Mouse (Mus musculus) gastrocnemius, postnatal 14 days (tissue): ENCODE measurements around the gene 6030445D17Rik. TPM values are rescaled to one million over a fixed set of nuclear protein-coding genes. Genes with fewer than 3 reads are reported as not detected.

Experiments used
- DNase-seq: peaks from one replicate; pipeline ENCODE4 v3.0.0; 2021; ENCODE audit warnings: mixed read lengths
- intact Hi-C: fragments of 180-260 bp; cut with DNase I; formaldehyde crosslinking; loops from one replicate; pipeline ENCODE4 v1.15.1; 2025; ENCODE audit warnings: low total_unique reads
- long read RNA-seq, 2 experiments: library from polyadenylated mRNA; stranded (forward); transcript quantifications; one replicate each; pipeline ENCODE4 v2.0.0; 2021
- total RNA-seq, 2 experiments: library from RNA; stranded (reverse); gene quantifications; 2 replicates each; pipeline ENCODE4 v1.2.3; 2021

The 6030445D17Rik gene
- total RNA-seq: under 1 TPM in 1 of 2 experiments, not detected in 1; 0.16 TPM
- long read RNA-seq, experiment 1: 0 reads
- long read RNA-seq, experiment 2: 0 reads

GRCm38 (mm10) chr4:136462086-136462838, at the start of gene 6030445D17Rik:
Gene 6030445D17Rik (plus strand): TSS chr4:136462250.
- intact Hi-C loops: no loop called here
- DNase-seq: peak; percentile 86

GRCm38 (mm10) chr4:136415477-136415876, 46.6 kb upstream of the 6030445D17Rik start:
- DNase-seq: no peak
- intact Hi-C loops: no loop called here

GRCm38 (mm10) chr4:136418962-136419361, 43.1 kb upstream of the 6030445D17Rik start:
- DNase-seq: no peak

GRCm38 (mm10) chr4:136419386-136419785, 42.7 kb upstream of the 6030445D17Rik start:
- no peak for DNase-seq
- intact Hi-C loops: no loop called here

More at GRCm38 (mm10) chr4:136418962-136419361, 43.1 kb upstream of the 6030445D17Rik start:
- intact Hi-C loops: no loop called here

- no peak for DNase-seq
- intact Hi-C loops: no loop called here
Observed at GRCm38 (mm10) chr4:136423224-136423623, 38.8 kb upstream of the 6030445D17Rik start, which contains the start of gene Htr1d. Gene Htr1d (plus strand): TSS chr4:136423524.

- DNase-seq: no peak
Observed at GRCm38 (mm10) chr4:136424120-136424999, 37.7 kb upstream of the 6030445D17Rik start.

GRCm38 (mm10) chr4:136425000-136425288, 37.1 kb upstream of the 6030445D17Rik start:
- intact Hi-C loops: no loop called here
- no peak for DNase-seq

More at GRCm38 (mm10) chr4:136424120-136424999, 37.7 kb upstream of the 6030445D17Rik start:
- intact Hi-C loops: no loop called here

- peak; percentile 13 for DNase-seq
- intact Hi-C loops: no loop called here
Observed at GRCm38 (mm10) chr4:136430609-136431375, 31.3 kb upstream of the 6030445D17Rik start.

GRCm38 (mm10) chr4:136431376-136431693, 30.7 kb upstream of the 6030445D17Rik start:
- intact Hi-C loops: no loop called here
- peak; percentile 61 for DNase-seq

- DNase-seq: no peak
- intact Hi-C loops: no loop called here
Observed at GRCm38 (mm10) chr4:136434029-136434428, 28.0 kb upstream of the 6030445D17Rik start.

GRCm38 (mm10) chr4:136439106-136439505, 22.9 kb upstream of the 6030445D17Rik start:
- DNase-seq: no peak
- intact Hi-C loops: no loop called here

- intact Hi-C loops: no loop called here
- DNase-seq: no peak
Observed at GRCm38 (mm10) chr4:136441354-136442043, 20.6 kb upstream of the 6030445D17Rik start.

GRCm38 (mm10) chr4:136444561-136444960, 17.5 kb upstream of the 6030445D17Rik start:
- no peak for DNase-seq
- intact Hi-C loops: no loop called here

GRCm38 (mm10) chr4:136449795-136450194, 12.3 kb upstream of the 6030445D17Rik start:
- DNase-seq: no peak
- intact Hi-C loops: loop anchor here (5.0 kb wide), 1 partner anchor 173 kb away; the partner anchor contains the start of gene Lactbl1

- intact Hi-C loops: loop anchor here (5.0 kb wide), 1 partner anchor 172 kb away; the partner anchor contains the start of gene Lactbl1
- DNase-seq: no peak
Observed at GRCm38 (mm10) chr4:136450271-136450670, 11.8 kb upstream of the 6030445D17Rik start.

- intact Hi-C loops: loop anchor here (5.0 kb wide), 1 partner anchor 171 kb away; the partner anchor contains the start of gene Lactbl1
- DNase-seq: no peak
Observed at GRCm38 (mm10) chr4:136451564-136451963, 10.5 kb upstream of the 6030445D17Rik start.

GRCm38 (mm10) chr4:136452286-136452685, 9.8 kb upstream of the 6030445D17Rik start:
- intact Hi-C loops: loop anchor here (5.0 kb wide), 1 partner anchor 170 kb away; the partner anchor contains the start of gene Lactbl1
- DNase-seq: no peak

GRCm38 (mm10) chr4:136452792-136453191, 9.3 kb upstream of the 6030445D17Rik start:
- no peak for DNase-seq
- intact Hi-C loops: loop anchor here (5.0 kb wide), 1 partner anchor 170 kb away; the partner anchor contains the start of gene Lactbl1

GRCm38 (mm10) chr4:136454850-136455260, 7.2 kb upstream of the 6030445D17Rik start:
- DNase-seq: peak; percentile 76
- intact Hi-C loops: loop anchor here (2.0 to 5.0 kb wide), 2 partner anchors 72 to 167 kb away; partner anchors contain the start of gene Lactbl1
